Mouse (Mus musculus): Measurements from ENCODE around the gene Rbp1. TPM values are rescaled to one million over a fixed set of nuclear protein-coding genes. Genes with fewer than 3 reads are reported as not detected.

The Rbp1 gene
- not detected for polyA plus RNA-seq (2017; shearing (Covaris generic))

GRCm38 (mm10) chr9:98422656-98423055, at the start of gene Rbp1:
Gene Rbp1, plus strand, starts transcription at chr9:98422961.

GRCm38 (mm10) chr9:98485815-98486214, 63.1 kb downstream of the Rbp1 start, which contains the start of gene Rbp2:
Gene Rbp2, plus strand, starts transcription at chr9:98486115.

Other genes with a start within 250 kb of the Rbp1 start
- gene Nmnat3, start 135.5 kb upstream of the Rbp1 start, polyA plus RNA-seq (2017; shearing (Covaris generic)), result 19.1 TPM
- gene Rbp2, start 63.2 kb downstream of the Rbp1 start, polyA plus RNA-seq (2017; shearing (Covaris generic)), result not detected
- 137 TPM for gene Copb2, start 140.8 kb downstream of the Rbp1 start, polyA plus RNA-seq (2017; shearing (Covaris generic))
- gene Mrps22, start 178.7 kb downstream of the Rbp1 start, polyA plus RNA-seq (2017; shearing (Covaris generic)), result 26.3 TPM